Mouse (Mus musculus): ENCODE measurements around the gene Tradd. TPM values are rescaled to one million over a fixed set of nuclear protein-coding genes. Genes with fewer than 3 reads are reported as not detected.
A peak's percentile ranks its signal among the peaks of the same experiment; 100 is the strongest.

Tradd gene
- polyA plus RNA-seq, 1 experiment: 12.5 TPM

- no peak overlapping the region for H3K27ac ChIP-seq (ENCODE audit: insufficient read depth, low read length)
- no peak overlapping the region for H3K4me3 ChIP-seq (ENCODE audit: insufficient read depth, low read length)
- no peak for TF ChIP-seq CTCF (IDR thresholded peaks at IDR 0.05; ENCODE audit: borderline replicate concordance, insufficient read depth, low read length)
- no peak for TF ChIP-seq POLR2A (IDR thresholded peaks at IDR 0.05; ENCODE audit: low read depth, low read length)
- H3K4me1 ChIP-seq (ENCODE audit: control insufficient read depth, insufficient read depth, low read length): peaks cover 10% of the 10 kb centered on the region
Measured at GRCm38 (mm10) chr8:105306146-105306691, 41.8 kb upstream of the Tradd start.

- Histone ChIP-seq H3K4me3 (ENCODE audit: insufficient read depth, low read length) (no peak within 1 kb of the TSS), H3K4me1 (ENCODE audit: control insufficient read depth, insufficient read depth, low read length) (peaks cover 10% of the 10 kb centered on the region), H3K27ac (ENCODE audit: insufficient read depth, low read length) (peak within 1 kb of the TSS; percentile 14; the same call in 1 of the 2 replicates)
- TF ChIP-seq POLR2A (IDR thresholded peaks at IDR 0.05; ENCODE audit: low read depth, low read length) (peak; percentile 30; the same call in 1 of the 2 replicates), CTCF (IDR thresholded peaks at IDR 0.05; ENCODE audit: borderline replicate concordance, insufficient read depth, low read length) (no peak)
Measured at GRCm38 (mm10) chr8:105305211-105306145, 41.1 kb upstream of the Tradd start, which contains the start of gene Elmo3. Gene Elmo3, plus strand, starts transcription at chr8:105305601.

GRCm38 (mm10) chr8:105304325-105305210, 40.2 kb upstream of the Tradd start:
- H3K4me3 ChIP-seq (ENCODE audit: insufficient read depth, low read length): no peak overlapping the region
- H3K4me1 ChIP-seq (ENCODE audit: control insufficient read depth, insufficient read depth, low read length): peaks cover 10% of the 10 kb centered on the region
- H3K27ac ChIP-seq (ENCODE audit: insufficient read depth, low read length): peak overlapping the region; percentile 14; the same call in 1 of the 2 replicates
- no peak; the same call in 1 of the 2 replicates for TF ChIP-seq POLR2A (IDR thresholded peaks at IDR 0.05; ENCODE audit: low read depth, low read length)
- TF ChIP-seq CTCF (IDR thresholded peaks at IDR 0.05; ENCODE audit: borderline replicate concordance, insufficient read depth, low read length): no peak

GRCm38 (mm10) chr8:105303874-105304273, 39.5 kb upstream of the Tradd start:
- Histone ChIP-seq H3K4me1 (ENCODE audit: control insufficient read depth, insufficient read depth, low read length) (peaks cover 10% of the 10 kb centered on the region), H3K27ac (ENCODE audit: insufficient read depth, low read length) (peak overlapping the region; percentile 14; the same call in 1 of the 2 replicates), H3K4me3 (ENCODE audit: insufficient read depth, low read length) (no peak overlapping the region)
- 0 out of 2 replicates have a peak, but pooled peaks have one; percentile 2 for TF ChIP-seq POLR2A (IDR thresholded peaks at IDR 0.05; ENCODE audit: low read depth, low read length)
- TF ChIP-seq CTCF (IDR thresholded peaks at IDR 0.05; ENCODE audit: borderline replicate concordance, insufficient read depth, low read length): no peak

DNA sequence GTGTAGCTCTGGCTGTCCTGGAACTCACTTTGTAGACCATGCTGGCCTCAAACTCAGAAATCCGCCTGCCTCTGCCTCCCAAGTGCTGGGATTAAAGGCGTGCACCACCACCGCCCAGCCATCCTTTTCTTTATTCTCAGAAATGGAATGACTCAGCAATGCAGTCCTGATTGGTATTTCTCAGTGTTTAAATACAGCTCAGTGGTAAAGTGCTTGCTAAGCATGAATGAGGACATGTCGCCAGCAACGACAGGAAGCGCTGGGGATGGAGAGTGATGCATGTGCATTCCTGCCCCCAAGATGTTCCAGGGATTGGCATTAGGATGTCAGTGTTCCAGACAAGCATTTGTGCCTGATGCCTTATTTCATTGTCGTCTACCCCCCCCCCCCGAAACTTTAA, 39.0 kb upstream of the Tradd start:
- no peak for TF ChIP-seq POLR2A (IDR thresholded peaks at IDR 0.05; ENCODE audit: low read depth, low read length)
- TF ChIP-seq CTCF (IDR thresholded peaks at IDR 0.05; ENCODE audit: borderline replicate concordance, insufficient read depth, low read length): no peak
- peak overlapping the region; percentile 14; the same call in 1 of the 2 replicates for H3K27ac ChIP-seq (ENCODE audit: insufficient read depth, low read length)
- peaks cover 10% of the 10 kb centered on the region for H3K4me1 ChIP-seq (ENCODE audit: control insufficient read depth, insufficient read depth, low read length)
- H3K4me3 ChIP-seq (ENCODE audit: insufficient read depth, low read length): no peak overlapping the region

DNA sequence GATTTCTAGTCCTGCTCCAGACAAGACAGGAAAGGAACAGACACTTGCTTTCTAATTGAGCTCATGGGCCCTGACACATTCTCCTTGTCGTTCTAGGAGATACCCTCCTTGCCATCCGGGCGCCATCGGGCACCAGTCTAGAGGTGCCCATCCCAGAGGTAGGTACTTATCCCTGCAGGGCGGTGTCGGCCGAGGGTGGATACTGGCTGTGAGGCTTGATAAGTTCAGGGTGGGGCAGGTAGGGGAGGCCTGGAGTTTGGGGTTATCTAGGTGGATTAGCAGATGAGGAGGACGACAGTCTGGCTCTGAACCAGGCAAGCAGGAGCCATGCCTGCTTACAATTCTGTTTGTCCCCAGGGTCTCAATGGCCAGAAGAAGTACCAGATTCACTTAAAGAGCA, 35.6 kb upstream of the Tradd start:
- no peak overlapping the region for H3K4me3 ChIP-seq (ENCODE audit: insufficient read depth, low read length)
- TF ChIP-seq CTCF (IDR thresholded peaks at IDR 0.05; ENCODE audit: borderline replicate concordance, insufficient read depth, low read length) (no peak), POLR2A (IDR thresholded peaks at IDR 0.05; ENCODE audit: low read depth, low read length) (no peak)
- H3K27ac ChIP-seq (ENCODE audit: insufficient read depth, low read length): no peak overlapping the region
- peaks cover 9% of the 10 kb centered on the region for H3K4me1 ChIP-seq (ENCODE audit: control insufficient read depth, insufficient read depth, low read length)

- Histone ChIP-seq H3K4me3 (ENCODE audit: insufficient read depth, low read length) (peak overlapping the region; percentile 77), H3K27ac (ENCODE audit: insufficient read depth, low read length) (peak overlapping the region; percentile 27; the same call in 1 of the 2 replicates), H3K4me1 (ENCODE audit: control insufficient read depth, insufficient read depth, low read length) (no peaks in the 10 kb centered on the region)
- no peak for TF ChIP-seq POLR2A (IDR thresholded peaks at IDR 0.05; ENCODE audit: low read depth, low read length)
- TF ChIP-seq CTCF (IDR thresholded peaks at IDR 0.05; ENCODE audit: borderline replicate concordance, insufficient read depth, low read length): no peak
Measured at GRCm38 (mm10) chr8:105298351-105299252, 34.2 kb upstream of the Tradd start.

GRCm38 (mm10) chr8:105297511-105298192, 33.2 kb upstream of the Tradd start, which contains the start of gene E2f4:
Gene E2f4, plus strand, starts transcription at chr8:105297663.
- no peak for TF ChIP-seq CTCF (IDR thresholded peaks at IDR 0.05; ENCODE audit: borderline replicate concordance, insufficient read depth, low read length)
- peak; percentile 58 for TF ChIP-seq POLR2A (IDR thresholded peaks at IDR 0.05; ENCODE audit: low read depth, low read length)
- peak within 1 kb of the TSS; percentile 77 for H3K4me3 ChIP-seq (ENCODE audit: insufficient read depth, low read length)
- peak within 1 kb of the TSS; percentile 69 for H3K27ac ChIP-seq (ENCODE audit: insufficient read depth, low read length)
- no peaks in the 10 kb centered on the region for H3K4me1 ChIP-seq (ENCODE audit: control insufficient read depth, insufficient read depth, low read length)

Measured in embryonic fibroblast, embryonic 13.5 days (primary cell).